Mouse (Mus musculus): ENCODE data around the gene Mrpl43.
"Not testable (repeated sequence)": the region's sequence is repeated elsewhere in the genome, so short reads cannot be mapped to it uniquely, and the experiment has no call there.

Gene Mrpl43

DNA sequence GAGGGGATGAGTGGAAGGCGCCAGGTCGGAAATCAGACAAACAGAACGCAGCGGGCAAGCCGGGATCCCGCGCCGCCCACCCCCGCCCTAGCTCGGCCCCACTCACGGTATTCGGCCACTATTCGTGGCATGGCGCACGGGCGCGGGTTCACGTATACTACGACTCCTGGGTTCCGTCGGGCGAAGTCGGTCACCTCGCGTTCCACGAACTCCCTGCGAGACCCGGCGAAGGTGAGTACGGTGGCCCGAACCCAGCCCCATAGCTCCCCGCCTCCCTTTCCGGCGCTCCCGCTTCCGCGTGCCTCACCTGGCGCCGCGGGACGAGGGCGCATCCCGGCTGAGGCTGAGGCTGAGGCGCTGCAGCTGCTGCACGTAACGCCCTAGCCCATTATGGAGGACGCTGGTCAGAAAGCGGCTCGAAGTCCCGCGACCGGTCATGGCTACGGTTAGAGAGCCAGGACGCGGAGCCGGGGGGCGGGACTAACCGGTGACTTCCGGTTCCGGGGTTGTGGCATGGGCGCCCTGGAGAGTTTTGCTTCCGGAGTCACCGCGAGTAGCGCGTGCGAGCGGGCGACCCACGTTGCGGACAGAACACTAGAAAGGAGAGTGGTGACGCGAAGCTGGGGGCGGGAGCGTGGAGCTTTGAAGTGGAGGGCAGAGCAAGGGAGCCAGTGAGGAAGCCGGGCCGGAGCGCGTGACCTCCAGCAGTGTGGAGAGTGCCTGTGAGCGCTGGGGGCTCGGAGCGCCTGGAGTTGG, at the start of gene Mrpl43:
Gene Mrpl43 (minus strand): TSS at position 486 of the 756 bp plus-strand sequence.
- peak; percentile 96 for DNase-seq

DNA sequence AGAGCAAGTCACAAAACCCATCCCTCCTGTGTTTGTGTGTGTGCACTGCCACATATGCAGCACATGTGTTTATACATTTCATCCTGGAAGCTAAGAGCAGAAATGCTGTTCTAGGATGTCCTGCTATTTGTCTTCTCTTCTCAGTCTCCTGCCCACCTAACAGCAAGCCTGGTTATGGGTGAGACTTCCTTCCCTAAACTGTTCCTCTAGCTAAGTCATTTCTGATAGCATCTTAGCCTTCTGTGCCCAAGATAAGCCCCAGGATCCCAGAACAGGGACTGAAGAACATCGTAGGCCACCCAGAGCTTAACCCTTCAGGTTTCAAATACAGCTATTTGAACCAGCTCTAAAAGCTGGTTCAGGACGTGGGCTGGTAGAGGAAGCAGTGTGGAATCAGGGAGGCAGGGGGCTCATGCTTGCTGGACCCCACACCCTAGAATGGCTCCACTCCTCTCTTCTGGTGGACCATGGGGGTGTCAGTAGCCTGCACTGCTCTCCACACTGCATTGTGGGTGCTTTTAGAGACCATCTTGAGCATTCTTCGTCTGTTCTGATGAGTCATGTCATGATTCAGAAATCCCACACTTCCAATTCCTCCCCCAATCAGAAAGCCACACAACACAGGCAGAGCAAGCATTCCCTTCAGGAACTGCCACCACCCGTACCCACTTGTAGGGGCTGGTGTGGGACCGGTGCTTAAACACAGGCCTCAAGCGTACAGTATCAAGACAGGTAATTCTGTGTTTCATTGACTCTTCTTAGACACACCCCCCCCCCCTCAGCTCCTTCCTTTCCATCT, 48.8 kb upstream of the Mrpl43 start:
- no peak for DNase-seq

DNA sequence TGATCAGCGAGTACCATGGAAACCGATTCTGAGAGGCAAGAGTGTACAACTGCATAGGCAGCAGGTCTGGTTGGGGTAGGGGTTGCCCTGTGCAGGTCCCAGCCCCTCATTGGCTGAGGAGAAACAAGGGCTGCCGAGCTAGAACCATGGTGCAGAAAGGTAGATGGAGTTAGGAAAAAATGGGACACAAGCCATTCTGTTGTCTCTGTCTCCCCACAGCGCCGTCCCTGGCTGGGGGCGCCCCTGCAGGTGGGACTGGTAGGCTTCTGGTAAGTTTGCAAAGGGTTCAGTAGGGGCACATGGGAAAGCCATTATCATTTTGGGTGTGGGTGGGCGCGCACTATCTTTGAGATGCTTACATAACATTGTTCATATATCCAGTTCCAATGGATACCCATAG, 47.2 kb upstream of the Mrpl43 start:
- DNase-seq = no peak

DNA sequence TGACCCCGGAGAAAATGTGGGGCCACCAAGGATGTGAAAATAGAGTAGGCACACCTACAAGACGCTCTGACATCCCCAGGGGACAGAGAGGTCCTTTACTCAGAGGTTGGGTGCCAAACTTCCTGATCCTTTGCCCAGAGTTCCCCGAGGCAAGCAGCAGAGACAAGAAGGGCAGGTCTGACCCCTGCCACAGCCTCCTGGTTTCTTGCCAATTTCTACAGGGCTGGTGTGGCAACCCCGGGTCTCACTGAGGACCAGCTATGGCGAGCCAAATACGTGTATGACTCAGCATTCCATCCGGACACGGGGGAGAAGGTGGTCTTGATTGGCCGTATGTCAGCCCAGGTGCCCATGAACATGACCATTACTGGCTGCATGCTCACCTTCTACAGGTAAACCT, 43.3 kb upstream of the Mrpl43 start:
- peak; percentile 70 for DNase-seq

DNA sequence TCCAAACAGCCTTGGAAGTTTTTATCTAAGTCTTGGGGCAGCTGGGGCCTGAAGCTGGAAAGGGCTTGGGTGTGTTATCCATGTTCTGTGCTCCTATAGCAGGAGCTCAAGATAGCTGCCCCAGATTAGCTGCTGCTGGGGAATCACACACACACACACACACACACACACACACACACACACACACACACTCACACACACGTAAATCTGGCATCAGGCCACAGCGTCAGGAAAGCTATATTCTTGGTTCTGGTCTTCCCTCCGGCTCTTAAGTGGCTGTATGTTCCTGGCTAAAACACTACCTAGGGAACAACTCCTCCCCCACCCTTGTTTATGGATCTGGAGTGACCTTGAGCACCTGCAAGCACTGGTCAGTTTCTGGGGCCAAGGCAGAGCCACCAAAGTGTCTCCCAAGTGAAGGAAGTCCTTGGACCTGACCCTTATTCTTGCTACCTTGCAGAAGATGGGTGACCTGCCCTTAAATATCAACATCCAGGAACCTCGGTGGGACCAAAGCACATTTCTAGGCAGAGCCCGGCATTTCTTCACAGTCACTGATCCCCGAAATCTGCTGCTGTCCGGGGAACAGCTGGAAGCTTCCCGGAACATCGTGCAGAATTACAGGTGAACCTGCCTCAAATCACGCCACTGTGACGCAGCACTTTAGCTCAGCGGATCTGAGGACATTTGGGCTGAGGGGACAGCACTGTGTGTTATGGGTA, 42.6 kb upstream of the Mrpl43 start:
- peak; percentile 30 for DNase-seq

DNA sequence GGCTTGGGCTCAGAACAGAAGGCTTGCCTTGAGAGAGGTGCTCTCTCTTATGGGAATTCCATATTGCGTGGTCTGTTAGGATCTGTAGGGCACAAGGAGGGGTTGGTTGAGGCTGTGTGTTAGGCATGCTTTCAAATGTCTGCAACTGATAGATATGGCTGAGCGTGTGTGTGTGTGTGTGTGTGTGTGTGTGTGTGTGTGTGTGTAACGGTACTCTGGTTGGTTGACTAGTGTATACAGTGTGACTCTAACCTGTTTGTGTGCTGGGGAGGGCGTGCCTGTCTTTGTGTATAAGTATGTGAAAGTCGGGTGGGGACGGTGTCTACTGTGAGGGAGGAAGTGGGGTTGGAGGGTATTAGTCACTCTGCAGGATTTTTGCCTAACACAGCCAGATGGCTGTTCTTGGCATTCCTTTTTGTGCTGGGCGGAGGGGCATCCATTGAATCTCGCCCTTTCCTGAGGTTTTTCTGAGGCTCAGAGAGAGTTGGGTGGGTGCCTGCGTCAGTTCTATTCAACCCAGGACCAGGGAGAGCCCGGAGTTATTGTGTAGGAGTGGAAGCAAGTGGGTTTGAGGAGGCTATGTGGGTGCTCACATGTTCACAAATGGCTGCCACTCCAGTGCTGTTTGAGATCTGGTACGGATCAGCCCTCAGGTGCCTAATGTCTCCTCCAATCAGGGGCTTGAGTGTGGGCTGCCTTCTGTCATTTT, 41.8 kb upstream of the Mrpl43 start:
- DNase-seq = peak; percentile 77

DNA sequence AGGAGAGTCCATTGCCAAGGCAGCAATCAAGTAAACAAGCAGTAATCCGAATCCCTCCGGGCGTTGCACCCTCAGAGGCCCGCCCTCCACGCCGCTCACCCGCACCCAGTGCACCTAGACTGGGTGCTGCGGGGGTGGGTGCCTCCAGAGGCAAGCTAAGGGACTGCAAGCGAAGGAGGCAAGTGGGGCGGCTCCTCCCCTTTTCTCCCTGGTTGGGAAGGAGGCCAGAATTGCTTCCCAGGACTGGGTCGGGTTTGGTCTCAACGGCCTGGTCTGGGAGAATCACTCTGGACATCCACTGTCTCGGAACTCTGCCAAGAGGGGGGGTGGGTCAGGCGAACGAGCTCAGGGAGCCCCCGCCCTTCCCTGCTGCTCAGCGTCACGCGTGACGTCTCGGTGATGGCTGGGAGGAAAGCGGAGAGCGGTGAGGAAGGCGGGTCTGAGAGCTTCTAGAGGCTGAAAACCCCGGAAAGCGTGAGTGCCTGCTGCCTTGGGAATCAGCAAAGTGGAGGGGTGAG, 41.2 kb upstream of the Mrpl43 start, which contains the start of gene Sfxn3:
Gene Sfxn3 (plus strand): TSS at position 87 of the 518 bp plus-strand sequence.
- DNase-seq = peak; percentile 96

DNA sequence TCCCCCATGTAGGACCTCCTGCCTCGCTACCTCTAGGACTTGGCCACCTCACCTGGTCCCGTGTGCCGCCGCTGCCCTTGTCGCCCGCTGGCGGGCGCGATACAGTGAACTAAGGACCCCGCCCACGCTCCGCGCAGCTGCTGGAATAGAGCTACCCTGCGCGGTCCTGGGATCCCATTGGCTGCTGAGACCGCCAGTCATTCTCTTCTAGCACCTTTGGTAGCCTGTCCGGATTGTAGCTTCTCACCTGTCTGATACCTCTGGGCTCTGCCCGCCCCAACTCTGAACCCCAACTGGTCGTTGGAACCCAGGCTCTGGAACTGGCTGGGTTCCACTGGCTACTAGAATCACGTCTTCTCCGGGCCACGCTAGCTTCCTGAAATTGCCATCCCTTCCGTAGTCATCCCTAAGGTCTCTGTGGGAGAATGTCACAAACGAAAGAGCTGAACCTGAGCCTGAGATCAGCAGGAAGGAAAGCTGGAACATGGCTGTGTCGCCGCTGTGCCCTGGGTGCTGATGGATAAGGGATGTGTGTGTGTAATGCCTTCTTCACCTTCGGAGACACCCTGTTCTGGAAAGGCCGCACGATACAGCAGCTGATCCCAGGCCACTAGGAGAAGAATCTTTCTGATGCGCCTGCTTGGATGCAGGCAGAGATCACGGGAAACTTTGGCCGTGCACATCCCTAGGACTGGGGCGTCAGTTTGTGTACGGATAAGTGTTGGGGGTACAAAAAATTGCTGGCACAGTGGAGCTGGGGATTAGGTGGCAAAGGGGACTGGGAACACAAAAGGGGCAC, 40.5 kb upstream of the Mrpl43 start:
- DNase-seq = peak; percentile 96

DNA sequence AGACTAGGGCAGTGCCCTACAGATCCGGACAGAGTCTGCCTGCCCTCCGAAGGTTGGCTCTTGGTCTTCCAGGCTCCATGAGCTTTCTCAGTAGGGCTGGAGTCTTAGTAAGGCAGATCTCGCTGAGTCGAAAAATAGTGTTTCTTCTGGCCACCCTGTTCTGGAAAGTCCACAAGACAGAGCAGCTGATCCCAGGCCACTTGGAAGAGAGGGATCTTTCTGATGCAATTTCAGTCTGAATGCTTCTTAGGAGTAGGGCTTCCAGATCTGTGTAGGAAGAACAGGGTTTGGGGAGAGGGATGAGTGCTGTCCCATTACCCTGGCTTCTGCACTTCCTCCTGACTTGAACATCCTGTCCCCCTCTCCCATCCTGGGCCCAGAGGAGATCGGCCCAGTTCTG, 39.4 kb upstream of the Mrpl43 start, which contains the start of gene Pdzd7:
Gene Pdzd7 (minus strand): TSS at position 67 of the 400 bp plus-strand sequence.
- no peak for DNase-seq

DNA sequence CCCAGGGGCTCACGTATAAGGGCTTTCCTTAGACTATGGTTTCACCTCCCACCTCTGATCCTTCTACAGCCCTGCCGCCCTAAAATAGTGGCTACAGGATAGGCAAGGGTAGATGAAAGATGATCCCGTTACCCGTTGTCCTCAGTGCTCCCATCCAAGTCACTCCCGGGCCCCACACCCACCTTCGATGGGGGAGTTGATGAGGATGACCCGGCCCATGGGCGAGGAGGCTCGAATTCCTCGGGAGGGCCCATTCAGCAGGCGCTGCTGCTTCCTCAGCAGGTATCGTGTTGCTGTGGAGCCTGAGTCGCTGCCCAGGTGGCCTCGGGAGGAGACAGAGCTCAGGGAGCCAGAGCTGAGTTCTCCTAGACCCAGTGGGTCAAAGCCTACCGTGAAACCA, 39.0 kb upstream of the Mrpl43 start:
- peak; percentile 52 for DNase-seq

DNA sequence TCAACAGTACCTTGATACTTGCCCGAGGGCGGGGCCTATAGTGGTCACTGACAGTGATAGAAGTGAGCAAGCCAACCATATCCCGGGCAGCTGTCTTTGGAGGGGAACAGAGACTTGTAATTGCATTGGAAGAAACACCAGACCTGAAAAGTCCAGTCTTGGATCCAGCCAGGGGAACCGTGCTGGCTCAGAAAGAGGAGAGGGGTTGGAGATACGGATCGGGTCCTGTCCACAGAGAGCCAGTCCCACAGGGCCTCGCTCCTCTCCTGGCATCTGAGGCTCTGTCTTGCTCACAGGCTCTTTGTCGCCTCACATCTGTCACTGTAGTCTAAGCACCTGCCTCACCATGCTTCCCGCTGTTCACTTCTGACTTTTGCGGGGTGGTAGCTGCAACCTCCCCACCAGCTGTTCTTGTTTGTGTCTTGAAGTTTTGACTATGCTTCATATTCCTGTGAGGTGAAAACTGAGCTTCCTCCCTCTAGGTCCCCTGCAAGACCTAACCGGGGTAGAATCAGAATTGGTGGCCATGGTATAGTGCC, 38.2 kb upstream of the Mrpl43 start:
- DNase-seq = no peak

DNA sequence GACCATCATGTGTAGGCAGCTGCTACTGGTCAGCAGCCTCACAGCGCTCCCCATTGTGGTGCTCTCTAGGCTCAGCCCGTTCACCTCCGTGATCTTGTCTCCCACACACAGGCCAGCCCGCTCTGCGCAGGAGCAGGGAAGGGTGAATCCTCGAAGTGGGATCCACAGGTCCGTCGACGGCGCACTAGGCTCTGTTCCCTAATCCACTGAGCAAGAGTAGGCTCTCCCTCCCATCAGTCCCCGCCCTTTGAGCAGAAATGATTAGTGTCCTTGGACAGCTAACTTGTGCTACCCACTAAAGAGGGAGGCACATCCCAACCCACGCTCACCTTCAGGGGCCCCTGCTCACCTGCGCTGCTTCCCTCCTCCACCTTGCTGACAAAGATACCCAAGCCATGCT, 34.0 kb upstream of the Mrpl43 start:
- DNase-seq = no peak

DNA sequence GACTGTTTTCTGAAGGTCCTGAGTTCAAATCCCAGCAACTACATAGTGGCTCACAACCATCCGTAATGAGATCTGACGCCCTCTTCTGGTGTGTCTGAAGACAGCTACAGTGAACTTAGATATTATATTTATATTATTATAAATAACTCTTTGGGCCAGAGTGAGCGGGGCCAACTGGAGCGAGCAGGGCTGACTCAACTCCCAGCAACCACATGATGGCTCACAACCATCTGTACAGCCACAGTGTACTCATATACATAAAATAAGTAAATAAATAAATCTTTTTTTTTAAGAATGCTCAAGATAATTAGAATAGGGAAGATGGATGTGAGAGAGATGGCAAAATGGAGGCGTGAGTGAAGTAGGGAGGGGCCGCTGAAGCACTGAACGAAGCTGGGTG, 32.0 kb upstream of the Mrpl43 start:
- not testable (repeated sequence) for DNase-seq

DNA sequence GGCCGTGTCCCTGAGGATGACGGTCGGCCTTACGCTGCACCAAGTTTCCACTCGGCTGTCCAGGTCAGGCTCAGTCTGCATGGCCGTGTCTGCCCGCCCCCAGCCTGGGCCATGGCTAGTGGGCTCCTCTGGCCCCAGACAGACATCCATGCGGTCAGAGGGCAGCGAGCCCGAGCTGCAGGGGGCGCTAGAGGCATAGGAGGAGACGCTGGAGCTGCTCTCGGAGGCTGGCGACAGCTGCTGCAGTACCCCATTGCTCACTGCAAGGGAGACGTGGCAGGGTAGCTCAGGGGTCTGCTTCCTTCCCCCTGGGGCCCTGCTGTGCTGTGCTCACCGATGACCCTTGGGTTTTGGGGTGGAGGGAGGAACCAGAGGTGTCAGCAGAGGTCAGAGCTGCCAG, 30.6 kb upstream of the Mrpl43 start:
- peak; percentile 37 for DNase-seq

DNA sequence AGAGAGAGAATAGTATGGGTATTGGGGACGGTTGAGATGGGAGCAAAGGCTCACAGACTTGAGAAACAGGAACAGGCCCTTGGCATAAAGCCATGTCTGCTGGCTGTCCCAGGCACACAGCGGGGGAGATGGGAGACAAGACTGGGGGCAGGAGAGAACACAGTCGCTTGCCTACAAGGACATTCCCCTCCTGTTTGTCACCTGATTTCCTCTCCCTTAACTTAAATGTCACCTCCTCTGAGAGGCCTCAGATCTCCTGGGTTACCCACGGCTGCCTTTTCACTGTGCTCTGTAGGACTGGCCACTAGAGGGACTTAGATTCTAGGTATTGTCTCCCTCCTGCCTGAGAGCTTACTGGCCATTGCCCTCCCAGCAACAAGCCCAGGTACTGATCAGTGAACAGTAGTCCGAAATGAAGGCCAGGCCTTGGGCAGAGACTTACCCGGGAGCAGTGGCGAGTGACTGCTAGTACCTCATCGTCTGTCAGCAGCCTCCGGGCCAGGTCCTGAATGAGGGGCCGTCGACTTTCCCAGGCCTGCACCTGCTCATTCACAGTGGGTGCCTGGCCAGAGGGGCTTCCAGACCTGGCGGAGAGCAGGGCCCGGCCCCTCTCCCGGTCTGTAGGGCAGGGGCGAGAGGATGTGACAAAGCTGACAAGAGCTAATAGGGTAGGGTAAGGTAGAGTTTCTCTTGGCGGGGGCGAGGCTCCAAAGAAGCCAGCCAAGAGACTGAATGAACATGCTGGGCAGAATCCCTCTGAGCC, 26.5 kb upstream of the Mrpl43 start:
- DNase-seq = peak; percentile 58

DNA sequence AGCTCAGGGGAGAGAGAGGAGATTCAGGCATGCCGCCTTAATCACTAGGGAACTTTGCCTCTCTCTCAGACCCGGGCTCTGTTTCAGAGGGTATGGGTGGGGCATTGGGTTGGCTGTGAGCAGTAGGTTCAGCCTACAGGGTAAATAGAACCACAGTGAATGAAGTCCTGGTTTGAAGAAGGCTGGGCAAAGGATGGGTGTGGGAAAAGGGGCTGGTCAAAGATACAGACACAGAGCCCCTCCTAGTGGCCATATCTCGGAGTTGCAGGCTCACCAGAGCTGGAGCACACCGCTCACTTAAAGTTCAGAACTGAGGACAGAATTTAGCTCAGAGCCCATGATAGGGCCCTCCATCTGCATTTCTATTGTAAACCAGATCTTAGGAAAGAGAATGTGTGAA, 25.5 kb upstream of the Mrpl43 start:
- DNase-seq = peak; percentile 79

DNA sequence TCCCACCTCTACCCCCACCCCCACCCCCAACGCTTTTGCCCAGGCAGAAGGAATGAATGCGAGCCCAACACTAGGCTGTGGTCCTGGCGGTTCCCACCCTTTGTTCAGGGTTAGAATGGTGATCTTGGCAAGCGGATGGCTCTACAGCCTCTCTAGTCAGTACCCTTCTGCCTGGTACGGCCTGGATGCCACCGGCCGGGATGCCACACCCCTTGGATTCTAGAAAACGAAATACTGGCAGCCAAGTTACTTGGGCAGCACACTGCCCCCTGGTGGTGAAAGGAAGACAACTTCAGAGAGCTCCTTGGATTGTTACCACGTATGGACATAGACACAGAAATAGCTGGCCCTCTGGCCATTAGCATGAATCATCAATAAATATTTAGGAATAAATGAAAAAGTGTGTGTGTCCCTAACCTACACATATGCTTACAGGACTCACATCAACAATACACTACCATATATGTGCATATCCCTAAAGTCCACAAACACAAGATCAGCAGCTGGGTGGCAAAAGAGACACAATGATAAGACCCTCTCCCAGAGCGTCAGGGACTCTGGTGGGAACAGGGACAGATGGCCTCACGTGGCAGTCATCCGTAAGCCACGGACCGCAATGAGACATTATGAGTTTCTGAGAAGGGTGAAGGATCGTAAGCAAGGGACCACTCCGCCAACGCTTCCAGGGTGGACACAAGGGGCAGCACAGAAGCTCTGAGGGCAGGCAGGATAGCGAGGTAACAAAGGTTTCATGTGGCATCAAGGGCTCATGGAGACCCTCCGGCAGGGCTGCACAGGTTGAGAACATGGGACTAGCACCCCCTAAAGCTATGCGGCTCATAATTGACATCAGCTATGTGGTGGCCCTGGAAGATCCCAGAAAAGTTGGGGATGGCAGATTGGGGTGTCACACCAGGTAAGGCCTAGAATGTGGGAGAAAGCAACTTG, 24.8 kb upstream of the Mrpl43 start:
- DNase-seq = peak; percentile 87

DNA sequence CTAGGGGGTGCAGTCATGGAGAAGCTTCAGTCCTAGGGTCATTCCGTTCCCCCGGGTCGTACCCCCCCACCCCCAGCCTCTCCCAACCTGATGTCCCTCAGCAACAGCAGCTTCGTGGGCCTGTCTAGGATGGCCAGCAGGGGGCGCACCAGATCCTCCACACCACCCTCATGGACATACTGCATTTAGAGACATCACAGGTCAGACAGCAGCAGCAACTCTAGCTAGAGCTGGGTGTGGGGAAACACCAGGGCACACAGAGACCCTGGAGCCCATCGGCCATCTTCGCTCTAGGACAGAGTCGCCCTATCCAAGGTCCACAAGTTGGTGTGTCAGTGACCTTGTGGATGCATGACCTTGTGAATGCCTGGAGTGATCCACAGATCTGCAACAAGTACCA, 23.9 kb upstream of the Mrpl43 start:
- peak; percentile 78 for DNase-seq

DNA sequence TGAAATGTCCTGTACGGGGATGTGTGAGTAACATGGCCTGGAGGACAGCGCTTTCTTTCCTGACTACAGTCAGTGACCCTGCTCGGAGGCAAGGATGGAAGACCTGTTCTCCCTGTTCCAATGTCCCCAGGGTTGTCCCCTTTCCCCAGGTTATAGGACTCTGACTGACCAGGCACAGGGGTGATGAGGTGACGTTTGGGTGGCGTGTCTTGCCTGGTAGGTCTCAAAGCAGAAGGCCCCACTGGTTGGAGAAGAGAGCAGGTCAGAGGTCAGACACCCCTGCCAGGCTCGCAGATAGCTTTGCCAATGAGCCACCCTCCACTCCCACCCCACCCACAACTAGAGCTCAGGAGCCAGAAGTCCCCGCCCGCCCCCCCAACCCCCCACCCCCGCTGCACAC, 23.3 kb upstream of the Mrpl43 start:
- peak; percentile 51 for DNase-seq

All from cerebellum, adult 11-12 months (tissue).